Mouse (Mus musculus) heart, postnatal 4 days (tissue): ENCODE measurements around the gene Dcdc2c. TPM values are rescaled to one million over a fixed set of nuclear protein-coding genes. Genes with fewer than 3 reads are reported as not detected.
A peak's percentile ranks its signal among the peaks of the same experiment; 100 is the strongest.

ENCODE experiments used
- DNase-seq: peaks from one replicate; pipeline ENCODE4 v3.0.0; 2021
- total RNA-seq, 2 experiments: library from RNA; stranded (reverse); gene quantifications; 2 replicates each; pipeline ENCODE4 v1.2.3; 2021

The Dcdc2c gene
- total RNA-seq: under 1 TPM in 1 of 2 experiments, not detected in 1; 0.18 TPM

GRCm38 (mm10) chr12:28552299-28552698 is at the start of gene Dcdc2c:
TSS of gene Dcdc2c (minus strand) at chr12:28552399.
- DNase-seq: no peak

GRCm38 (mm10) chr12:28598526-28598991 is 46.4 kb upstream of the Dcdc2c start:
- no peak for DNase-seq

GRCm38 (mm10) chr12:28598110-28598509 is 45.9 kb upstream of the Dcdc2c start:
- no peak for DNase-seq

DNA sequence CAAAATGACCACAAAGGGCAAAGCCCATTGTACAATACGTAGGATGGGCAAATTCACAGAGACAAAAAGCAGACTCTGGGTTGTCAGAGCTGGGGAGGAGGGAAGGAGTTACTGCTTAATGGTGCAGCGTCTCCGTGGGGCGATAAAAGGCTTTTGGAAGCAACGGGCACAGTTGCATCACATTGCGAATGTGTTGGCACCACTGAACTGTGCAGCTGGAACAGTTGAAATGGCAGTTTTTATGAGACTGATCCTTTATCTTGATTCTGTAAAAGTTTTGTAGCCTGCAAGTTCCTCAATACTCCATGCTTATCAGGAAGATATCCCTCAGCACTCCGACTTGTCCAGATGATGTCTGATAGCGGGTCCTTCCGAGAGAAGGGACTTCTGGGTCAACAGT is 45.5 kb upstream of the Dcdc2c start:
- DNase-seq: no peak

GRCm38 (mm10) chr12:28596851-28597250 is 44.7 kb upstream of the Dcdc2c start:
- no peak for DNase-seq

- no peak for DNase-seq
Observed at GRCm38 (mm10) chr12:28590428-28590827, 38.2 kb upstream of the Dcdc2c start.

GRCm38 (mm10) chr12:28589090-28589868 is 37.1 kb upstream of the Dcdc2c start:
- peak; percentile 88 for DNase-seq

DNA sequence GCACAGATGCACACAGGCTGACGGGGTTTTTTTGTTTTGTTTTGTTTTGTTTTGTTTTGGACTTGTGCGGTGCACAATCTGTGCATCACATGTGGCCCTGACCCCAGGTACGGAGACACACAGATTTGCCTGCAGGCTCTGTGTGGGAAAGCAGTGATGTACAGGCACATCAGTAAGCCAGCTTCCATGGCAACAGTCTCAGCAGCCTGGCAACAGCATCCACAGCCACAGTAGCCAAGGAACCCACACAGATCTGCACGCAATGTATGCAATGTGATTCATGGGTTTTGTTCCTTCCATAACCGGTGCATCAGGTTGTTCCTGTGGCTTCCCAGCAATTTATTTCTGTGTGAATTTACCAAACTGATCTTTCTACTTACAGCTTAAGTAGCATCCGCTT is 35.8 kb upstream of the Dcdc2c start:
- no peak for DNase-seq

DNA sequence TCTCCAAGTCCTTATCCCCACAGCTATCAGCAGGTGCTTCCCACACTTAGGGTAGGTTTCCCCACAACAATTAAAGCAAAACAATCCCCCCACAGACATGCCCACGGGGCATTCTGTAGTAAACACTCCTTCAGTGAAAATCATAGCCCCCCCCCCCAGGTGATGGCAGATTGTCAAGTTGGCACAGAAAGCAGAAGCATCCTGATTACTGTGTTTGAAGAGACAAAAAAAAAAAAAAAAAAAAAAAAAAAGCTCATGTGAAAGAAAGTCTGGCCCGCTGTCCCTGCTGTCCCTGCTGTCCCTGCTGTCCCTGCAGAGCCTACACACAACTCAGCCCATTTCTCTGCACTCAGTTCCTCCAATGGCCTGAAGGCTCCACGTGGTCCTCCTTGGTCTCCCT is 31.8 kb upstream of the Dcdc2c start:
- DNase-seq: no peak

- DNase-seq: no peak
Observed at GRCm38 (mm10) chr12:28582423-28582822, 30.2 kb upstream of the Dcdc2c start, which contains the start of gene Allc. TSS of gene Allc (minus strand) at chr12:28582523.

DNA sequence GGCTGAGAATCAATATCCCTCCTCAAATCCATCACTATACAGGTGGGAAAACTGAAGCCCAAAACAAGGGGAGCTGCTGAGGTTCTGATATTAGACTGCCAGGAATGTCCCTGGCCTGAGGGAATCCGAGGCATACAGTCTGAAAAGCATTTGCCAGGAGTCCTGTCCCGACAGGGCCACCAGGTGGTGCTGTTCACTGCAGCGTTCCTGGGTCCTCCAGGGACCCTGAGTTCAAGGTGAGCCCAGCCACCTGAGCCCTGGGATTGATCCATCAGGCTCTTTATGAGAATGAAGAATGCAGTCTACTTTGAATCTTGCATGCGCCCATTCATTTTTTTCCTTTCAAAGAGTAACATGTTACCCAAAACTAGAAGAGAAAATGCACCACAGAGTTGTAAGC is 26.9 kb upstream of the Dcdc2c start:
- DNase-seq: peak; percentile 39

GRCm38 (mm10) chr12:28578147-28578546 is 25.9 kb upstream of the Dcdc2c start:
- DNase-seq: no peak

GRCm38 (mm10) chr12:28575366-28576070 is 23.3 kb upstream of the Dcdc2c start:
- no peak for DNase-seq

DNA sequence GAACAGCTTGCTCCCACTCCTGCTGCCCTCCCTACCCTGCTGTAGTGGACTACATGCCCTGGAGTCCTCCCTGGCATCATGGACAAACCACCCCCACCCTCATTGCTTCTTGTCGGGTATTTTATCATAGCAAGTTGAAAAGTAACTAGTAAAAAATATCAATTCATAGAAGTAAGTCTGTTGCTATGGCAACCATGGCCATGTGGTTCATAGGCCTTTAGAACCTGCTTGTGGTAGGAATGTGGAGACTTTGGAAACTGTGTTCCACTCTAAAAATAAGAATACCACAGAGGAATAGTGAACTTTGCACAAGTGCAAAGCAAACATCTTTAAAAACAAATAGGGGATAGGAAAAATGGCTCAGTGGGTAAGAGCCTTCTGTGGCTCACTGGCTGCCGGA is 20.0 kb upstream of the Dcdc2c start:
- DNase-seq: no peak

GRCm38 (mm10) chr12:28551775-28552174 is 424 bp downstream of the Dcdc2c start:
- no peak for DNase-seq

DNA sequence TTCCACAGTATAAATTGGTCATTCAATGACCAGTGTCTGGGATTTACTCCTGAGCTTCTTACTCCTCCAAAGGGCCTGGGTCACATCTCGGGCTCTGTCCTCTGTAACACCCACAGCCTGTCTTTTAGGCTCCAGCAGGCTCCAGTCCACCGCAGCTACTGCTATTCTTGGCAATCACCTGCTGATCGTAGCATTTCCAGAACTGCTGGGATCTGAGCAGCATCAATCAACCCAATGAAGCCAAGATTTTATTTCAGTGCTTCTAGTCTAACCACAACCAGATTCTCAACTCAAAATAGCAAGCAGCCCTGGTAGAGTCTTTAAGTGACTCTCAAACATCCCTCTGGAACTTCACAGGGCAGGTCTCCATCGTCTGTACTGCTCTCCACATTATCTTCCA is 3.3 kb downstream of the Dcdc2c start:
- no peak for DNase-seq

DNA sequence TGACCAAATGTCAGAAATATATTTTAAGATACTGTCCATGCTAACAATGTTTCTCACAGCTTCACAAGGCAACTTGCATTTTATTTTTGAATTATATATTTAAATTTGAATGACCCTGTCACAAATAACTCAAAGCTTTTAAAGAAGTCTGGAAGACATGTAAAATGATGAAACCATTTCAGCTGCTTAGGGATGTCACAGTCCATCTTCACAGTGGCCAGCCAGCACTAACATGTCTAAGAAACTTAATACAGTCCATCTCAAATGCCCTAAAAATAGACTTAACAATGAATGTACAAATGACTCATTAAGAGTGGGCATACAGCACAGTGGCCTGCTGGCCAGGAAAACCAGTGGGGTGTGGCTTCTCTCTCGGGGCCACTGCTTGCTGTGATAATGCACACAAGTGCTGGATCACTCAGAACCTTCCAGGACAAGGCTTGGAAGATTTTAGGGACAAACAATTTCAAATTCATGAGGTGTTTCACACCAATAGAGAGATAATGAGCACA is 37.9 kb downstream of the Dcdc2c start:
- DNase-seq: peak; percentile 6

DNA sequence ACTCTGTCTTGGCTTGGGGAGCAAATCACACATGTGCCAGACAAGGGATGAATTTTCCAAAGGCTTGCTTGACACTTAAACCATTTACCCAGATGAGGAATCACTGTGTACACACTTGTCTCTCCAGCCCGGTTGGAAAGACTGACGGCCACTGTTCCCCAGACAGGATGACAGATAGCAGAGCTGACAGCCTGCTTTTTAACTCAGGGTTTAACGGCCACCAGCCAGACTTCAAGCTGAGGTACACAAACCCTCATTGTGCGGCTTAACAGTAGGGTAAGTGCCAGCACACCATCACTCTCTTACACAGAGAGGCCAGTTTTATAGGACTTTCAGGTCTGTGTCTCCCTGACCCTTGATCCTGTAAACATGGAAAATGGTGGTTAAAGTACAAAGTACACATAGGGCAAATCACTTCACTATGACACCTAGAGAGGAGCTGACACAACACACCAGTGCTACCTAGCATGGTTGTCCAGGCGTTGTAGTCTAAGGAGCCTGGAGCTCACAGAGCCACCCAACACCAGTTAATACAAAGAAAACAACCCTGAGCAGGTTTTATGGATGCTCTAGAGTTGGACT is 42.4 kb downstream of the Dcdc2c start:
- no peak for DNase-seq

GRCm38 (mm10) chr12:28494289-28494688 is 57.9 kb downstream of the Dcdc2c start:
- DNase-seq: no peak

- no peak for DNase-seq
Observed at GRCm38 (mm10) chr12:28482483-28483160, 69.6 kb downstream of the Dcdc2c start.

DNA sequence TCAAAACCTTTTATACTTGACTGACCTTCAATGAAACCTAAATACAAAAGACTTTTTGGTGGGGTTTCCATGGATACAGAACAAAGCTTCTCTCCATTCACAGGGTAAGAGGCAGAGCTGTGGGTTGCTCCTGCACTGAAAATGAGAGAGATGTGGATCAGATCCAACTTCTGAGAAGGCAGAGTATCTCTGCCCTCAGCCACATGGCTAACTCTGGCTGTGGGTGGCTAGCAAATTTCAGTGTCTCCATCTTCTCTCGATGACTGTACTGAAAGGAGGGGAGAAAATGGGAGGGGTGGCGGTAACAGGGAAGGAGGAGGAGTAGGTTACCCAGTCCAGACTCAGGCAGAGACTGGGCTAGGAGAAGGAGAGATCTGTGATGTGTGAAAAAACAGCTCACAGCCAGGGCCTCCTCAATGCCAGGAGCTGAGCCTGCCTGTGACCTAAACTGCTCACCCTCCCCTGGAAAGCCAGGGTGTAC is 91.2 kb downstream of the Dcdc2c start:
- no peak for DNase-seq

- no peak for DNase-seq
Observed at GRCm38 (mm10) chr12:28460523-28460922, 91.7 kb downstream of the Dcdc2c start.
